Mouse (Mus musculus): ENCODE results near the gene Tll1. TPM values are rescaled to one million over a fixed set of nuclear protein-coding genes. Genes with fewer than 3 reads are reported as not detected.
"Not testable (repeated sequence)": the region's sequence is repeated elsewhere in the genome, so short reads cannot be mapped to it uniquely, and the experiment has no call there.

The Tll1 gene
- polyA plus RNA-seq, 1 experiment from 2014 or later: 1.0 TPM

DNA sequence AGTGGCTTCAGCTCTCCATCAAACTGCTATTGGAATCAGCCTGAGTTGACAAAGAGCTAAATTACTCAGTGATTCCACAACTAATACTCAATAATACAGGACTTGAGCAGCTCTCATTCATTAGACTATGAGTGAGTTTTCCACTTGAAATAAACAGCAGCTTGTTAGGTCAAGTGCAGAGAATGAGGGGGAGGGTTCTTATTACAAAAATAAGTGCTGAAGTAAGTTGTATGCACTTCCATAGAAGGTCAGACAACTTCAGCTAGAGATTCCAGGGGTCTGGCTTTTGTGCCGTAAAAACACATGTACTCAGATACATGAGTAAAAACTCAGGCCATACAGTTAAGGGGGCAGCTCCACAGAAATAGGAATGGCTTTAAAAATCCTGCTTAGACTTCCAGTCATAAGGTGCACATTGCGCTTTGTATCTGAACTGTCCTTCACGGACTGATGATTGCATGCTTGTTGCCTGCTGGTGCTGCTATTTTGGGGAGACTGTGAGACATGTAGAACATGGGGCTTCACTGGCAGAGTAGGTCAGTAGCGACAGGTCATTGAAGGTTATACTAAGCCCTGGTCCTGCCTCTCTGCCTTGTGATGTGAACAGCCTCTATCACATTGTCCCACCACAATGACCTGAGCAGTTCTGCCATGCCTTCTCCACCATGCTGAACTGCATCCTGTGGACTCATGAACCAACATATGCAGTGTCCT is 175.2 kb downstream of the Tll1 start:
- Histone ChIP-seq H3K27ac (ENCODE audit: low read length) (no peak overlapping the region), H3K9ac (ENCODE audit: low read length) (no peak overlapping the region), H3K4me1 (ENCODE audit: control insufficient read depth, insufficient read depth, low read length) (no peaks in the 10 kb centered on the region), H3K4me3 (replicated peaks; ENCODE audit: low read length) (no peak overlapping the region), H3K9me3 (replicated peaks; ENCODE audit: control insufficient read depth, low read length) (no peaks in the 10 kb centered on the region), H3K36me3 (ENCODE audit: control insufficient read depth, insufficient read depth, low read length) (no peaks in the 10 kb centered on the region), H3K4me2 (ENCODE audit: low read depth, low read length) (no peak overlapping the region), H3K27me3 (ENCODE audit: control insufficient read depth, insufficient read depth, low read length) (no peaks in the 10 kb centered on the region)
- no peak for ATAC-seq (ENCODE audit: insufficient read depth, low FRiP score)
- 82% methylated on average over 4 of the region's 4 CpGs for WGBS

GRCm38 (mm10) chr8:64030081-64030480 is 176.0 kb downstream of the Tll1 start:
- H3K4me2 ChIP-seq (ENCODE audit: low read depth, low read length): no peak overlapping the region
- H3K4me3 ChIP-seq (replicated peaks; ENCODE audit: low read length): no peak overlapping the region
- ATAC-seq (ENCODE audit: insufficient read depth, low FRiP score): no peak
- no peaks in the 10 kb centered on the region for H3K9me3 ChIP-seq (replicated peaks; ENCODE audit: control insufficient read depth, low read length)
- no peaks in the 10 kb centered on the region for H3K27me3 ChIP-seq (ENCODE audit: control insufficient read depth, insufficient read depth, low read length)
- H3K27ac ChIP-seq (ENCODE audit: low read length): no peak overlapping the region
- no peaks in the 10 kb centered on the region for H3K4me1 ChIP-seq (ENCODE audit: control insufficient read depth, insufficient read depth, low read length)
- H3K9ac ChIP-seq (ENCODE audit: low read length): no peak overlapping the region
- H3K36me3 ChIP-seq (ENCODE audit: control insufficient read depth, insufficient read depth, low read length): no peaks in the 10 kb centered on the region

DNA sequence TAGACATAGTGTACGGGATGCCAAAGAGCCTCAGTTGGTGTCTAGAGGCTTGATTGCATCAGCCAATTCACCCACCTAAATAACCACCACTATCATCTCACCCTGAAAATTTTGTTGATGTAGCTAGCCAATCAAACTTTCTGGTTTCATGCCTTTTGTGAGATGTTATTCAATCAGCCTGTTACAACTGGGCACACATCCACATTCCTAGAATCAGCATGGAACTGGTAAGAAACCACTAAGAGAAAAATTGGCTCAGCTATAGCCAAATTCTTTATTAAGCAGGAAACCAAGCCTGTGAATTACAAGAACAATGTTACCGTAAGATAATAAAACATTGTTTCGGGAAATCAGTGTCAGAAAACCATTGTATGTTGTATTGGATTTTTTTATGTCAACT is 176.5 kb downstream of the Tll1 start:
- no peaks in the 10 kb centered on the region for H3K4me1 ChIP-seq (ENCODE audit: control insufficient read depth, insufficient read depth, low read length)
- H3K9me3 ChIP-seq (replicated peaks; ENCODE audit: control insufficient read depth, low read length): no peaks in the 10 kb centered on the region
- H3K36me3 ChIP-seq (ENCODE audit: control insufficient read depth, insufficient read depth, low read length): no peaks in the 10 kb centered on the region
- H3K27ac ChIP-seq (ENCODE audit: low read length): no peak overlapping the region
- no peak overlapping the region for H3K4me3 ChIP-seq (replicated peaks; ENCODE audit: low read length)
- 83% methylated on average over 3 of the region's 3 CpGs for WGBS
- H3K27me3 ChIP-seq (ENCODE audit: control insufficient read depth, insufficient read depth, low read length): no peaks in the 10 kb centered on the region
- H3K9ac ChIP-seq (ENCODE audit: low read length): no peak overlapping the region
- H3K4me2 ChIP-seq (ENCODE audit: low read depth, low read length): no peak overlapping the region
- ATAC-seq (ENCODE audit: insufficient read depth, low FRiP score): no peak

- no peak for ATAC-seq (ENCODE audit: insufficient read depth, low FRiP score)
- no peak overlapping the region for H3K9ac ChIP-seq (ENCODE audit: low read length)
- no peaks in the 10 kb centered on the region for H3K9me3 ChIP-seq (replicated peaks; ENCODE audit: control insufficient read depth, low read length)
- 70% methylated on average over 5 of the region's 5 CpGs for WGBS
- H3K4me1 ChIP-seq (ENCODE audit: control insufficient read depth, insufficient read depth, low read length): no peaks in the 10 kb centered on the region
- no peak overlapping the region for H3K4me2 ChIP-seq (ENCODE audit: low read depth, low read length)
- H3K4me3 ChIP-seq (replicated peaks; ENCODE audit: low read length): no peak overlapping the region
- H3K36me3 ChIP-seq (ENCODE audit: control insufficient read depth, insufficient read depth, low read length): no peaks in the 10 kb centered on the region
- no peak overlapping the region for H3K27ac ChIP-seq (ENCODE audit: low read length)
- H3K27me3 ChIP-seq (ENCODE audit: control insufficient read depth, insufficient read depth, low read length): no peaks in the 10 kb centered on the region
Observed at GRCm38 (mm10) chr8:64024359-64024758, 181.7 kb downstream of the Tll1 start.

- Histone ChIP-seq H3K9me3 (replicated peaks; ENCODE audit: control insufficient read depth, low read length) (no peaks in the 10 kb centered on the region), H3K4me1 (ENCODE audit: control insufficient read depth, insufficient read depth, low read length) (no peaks in the 10 kb centered on the region), H3K9ac (ENCODE audit: low read length) (no peak overlapping the region), H3K27ac (ENCODE audit: low read length) (no peak overlapping the region), H3K4me2 (ENCODE audit: low read depth, low read length) (no peak overlapping the region), H3K36me3 (ENCODE audit: control insufficient read depth, insufficient read depth, low read length) (no peaks in the 10 kb centered on the region), H3K27me3 (ENCODE audit: control insufficient read depth, insufficient read depth, low read length) (no peaks in the 10 kb centered on the region), H3K4me3 (replicated peaks; ENCODE audit: low read length) (no peak overlapping the region)
- 29% methylated on average over 5 of the region's 5 CpGs for WGBS
- ATAC-seq (ENCODE audit: insufficient read depth, low FRiP score): no peak
Observed at GRCm38 (mm10) chr8:64023579-64023978, 182.5 kb downstream of the Tll1 start.

DNA sequence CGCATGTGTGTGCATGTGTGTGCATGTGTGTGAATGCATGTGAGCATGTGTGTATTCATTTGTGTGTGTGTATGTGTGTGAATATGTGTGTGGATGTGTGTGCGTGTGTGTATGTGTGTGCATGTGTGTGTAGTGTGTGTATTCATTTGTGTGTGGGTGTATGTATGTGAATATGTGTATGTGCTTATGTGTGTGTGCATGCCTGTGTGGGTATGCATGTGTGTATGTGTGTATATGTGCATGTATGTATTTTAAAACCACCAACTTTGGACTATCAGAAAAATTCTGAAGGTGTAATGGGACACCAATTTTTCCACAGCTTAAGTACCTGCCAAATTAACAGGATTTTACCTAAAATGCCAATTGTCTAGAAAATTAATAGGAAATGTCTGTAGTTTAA is 183.0 kb downstream of the Tll1 start:
- 86% methylated on average over 2 of the region's 2 CpGs for WGBS
- no peak overlapping the region for H3K9ac ChIP-seq (ENCODE audit: low read length)
- no peak for ATAC-seq (ENCODE audit: insufficient read depth, low FRiP score)

GRCm38 (mm10) chr8:63970612-63971391 is 235.3 kb downstream of the Tll1 start:
- not testable (repeated sequence) for H3K36me3 ChIP-seq (ENCODE audit: control insufficient read depth, insufficient read depth, low read length); H3K27ac ChIP-seq (ENCODE audit: low read length); H3K9ac ChIP-seq (ENCODE audit: low read length); ATAC-seq (ENCODE audit: insufficient read depth, low FRiP score); H3K27me3 ChIP-seq (ENCODE audit: control insufficient read depth, insufficient read depth, low read length); H3K4me1 ChIP-seq (ENCODE audit: control insufficient read depth, insufficient read depth, low read length); H3K4me2 ChIP-seq (ENCODE audit: low read depth, low read length); H3K4me3 ChIP-seq (replicated peaks; ENCODE audit: low read length); H3K9me3 ChIP-seq (replicated peaks; ENCODE audit: control insufficient read depth, low read length)
- WGBS: 41% methylated on average over 9 of the region's 9 CpGs

More for the DNA sequence above, 183.0 kb downstream of the Tll1 start:
- Histone ChIP-seq H3K4me3 (replicated peaks; ENCODE audit: low read length) (no peak overlapping the region), H3K4me1 (ENCODE audit: control insufficient read depth, insufficient read depth, low read length) (no peaks in the 10 kb centered on the region), H3K4me2 (ENCODE audit: low read depth, low read length) (no peak overlapping the region), H3K27me3 (ENCODE audit: control insufficient read depth, insufficient read depth, low read length) (no peaks in the 10 kb centered on the region), H3K36me3 (ENCODE audit: control insufficient read depth, insufficient read depth, low read length) (no peaks in the 10 kb centered on the region), H3K27ac (ENCODE audit: low read length) (no peak overlapping the region), H3K9me3 (replicated peaks; ENCODE audit: control insufficient read depth, low read length) (no peaks in the 10 kb centered on the region)

Measured in stomach, embryonic 16.5 days (tissue).